Mouse (Mus musculus) embryonic fibroblast, embryonic 13.5 days (primary cell): ENCODE results near the gene BC051665.

ENCODE experiments used
- CTCF ChIP-seq: IDR thresholded peaks from 2 replicates; pipeline ENCODE4 v1.5.1; 2011; ENCODE audit warnings: mild to moderate bottlenecking, control low read depth, low read length, moderate library complexity, borderline replicate concordance; ENCODE audit not compliant: insufficient read depth
- POLR2A ChIP-seq: IDR thresholded peaks from 2 replicates; pipeline ENCODE4 v1.6.1; 2011; ENCODE audit warnings: low read depth, mild to moderate bottlenecking, control low read depth, low read length, moderate library complexity

DNA sequence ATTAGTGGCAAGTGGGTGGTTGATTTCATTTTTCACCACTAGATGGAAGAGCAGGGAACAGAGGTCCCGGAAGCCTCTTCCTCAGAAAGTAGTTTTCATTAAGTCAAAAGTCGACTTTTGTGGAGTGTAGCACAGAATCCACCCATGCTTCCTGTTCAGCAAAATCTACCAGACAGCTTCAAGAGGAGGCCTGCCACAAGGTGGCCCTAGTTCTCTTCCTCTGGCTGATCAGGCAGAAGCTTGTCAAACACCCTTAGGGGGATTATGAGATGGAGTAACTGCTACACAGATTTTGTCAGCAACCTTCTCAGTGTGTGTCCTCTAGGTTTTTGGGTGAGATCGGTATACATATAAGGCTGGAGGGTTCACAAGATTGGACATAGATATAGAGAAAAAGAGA, 39.9 kb upstream of the BC051665 start:
- TF ChIP-seq POLR2A (no peak), CTCF (no peak)
